Mouse (Mus musculus) kidney, adult 11 months (tissue): ENCODE data around the gene Adsl.
A peak's percentile ranks its signal among the peaks of the same experiment; 100 is the strongest.

Experiments
- DNase-seq: peaks from one replicate; pipeline ENCODE4 v3.0.0; 2022

Gene Adsl

DNA sequence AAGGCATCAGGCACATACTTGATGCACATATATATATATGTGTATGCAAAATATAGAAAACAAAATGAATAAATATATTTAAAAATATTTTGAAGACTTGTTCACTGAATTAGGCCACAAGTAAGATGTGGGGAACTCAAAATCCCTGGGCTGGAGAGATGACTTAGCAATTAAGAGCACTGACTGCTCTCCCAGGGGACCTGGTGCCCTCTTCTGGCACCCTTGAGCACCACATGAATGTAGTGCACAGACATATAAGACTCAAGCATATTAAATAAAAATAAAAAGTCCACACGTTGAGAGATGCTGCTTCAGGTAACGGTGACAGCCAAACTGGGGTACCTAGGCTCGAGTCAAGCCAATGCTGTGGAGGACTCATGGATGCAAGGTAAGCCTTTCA lies 2.4 kb upstream of the Adsl start:
- peak; percentile 20 for DNase-seq

DNA sequence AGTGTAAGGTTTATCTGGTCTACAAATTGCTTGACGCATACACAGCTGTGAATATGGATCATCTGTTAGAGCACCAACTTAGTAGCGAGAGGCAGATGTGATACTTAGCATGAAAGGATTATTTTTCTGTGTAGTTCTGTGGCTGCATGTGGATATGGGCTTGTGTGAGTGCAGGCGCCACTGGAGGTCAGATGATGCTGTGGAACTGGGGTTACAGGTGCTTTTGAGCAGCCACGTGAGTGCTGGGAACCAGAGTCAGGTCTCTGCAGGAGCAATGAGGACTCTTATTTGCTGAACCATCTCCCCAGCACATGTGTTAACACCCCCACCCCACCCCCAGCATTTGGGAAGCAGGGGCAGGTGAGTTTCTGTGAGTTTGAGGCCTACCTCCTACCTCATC lies 1.1 kb downstream of the Adsl start:
- DNase-seq: no peak

DNA sequence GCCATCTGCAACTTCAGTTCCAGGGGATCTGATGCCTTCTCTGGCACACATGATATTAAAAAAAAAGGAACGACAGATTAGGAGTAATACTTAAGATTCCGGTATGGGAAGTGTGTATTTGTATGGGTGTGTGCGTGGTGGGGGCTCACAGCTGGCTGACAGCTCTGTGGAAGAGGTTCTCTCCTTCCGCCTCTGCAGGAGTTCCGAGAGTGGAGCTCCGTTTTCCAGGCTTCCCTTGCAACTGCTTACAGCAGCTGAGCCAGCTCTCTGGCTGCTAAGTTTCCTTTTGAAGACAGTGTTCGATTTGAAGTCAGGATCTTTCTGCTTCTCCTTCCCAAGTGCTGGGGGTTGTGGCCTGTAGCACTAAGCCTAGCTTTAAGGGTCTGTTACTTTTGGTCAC lies 1.8 kb downstream of the Adsl start:
- DNase-seq: no peak

DNA sequence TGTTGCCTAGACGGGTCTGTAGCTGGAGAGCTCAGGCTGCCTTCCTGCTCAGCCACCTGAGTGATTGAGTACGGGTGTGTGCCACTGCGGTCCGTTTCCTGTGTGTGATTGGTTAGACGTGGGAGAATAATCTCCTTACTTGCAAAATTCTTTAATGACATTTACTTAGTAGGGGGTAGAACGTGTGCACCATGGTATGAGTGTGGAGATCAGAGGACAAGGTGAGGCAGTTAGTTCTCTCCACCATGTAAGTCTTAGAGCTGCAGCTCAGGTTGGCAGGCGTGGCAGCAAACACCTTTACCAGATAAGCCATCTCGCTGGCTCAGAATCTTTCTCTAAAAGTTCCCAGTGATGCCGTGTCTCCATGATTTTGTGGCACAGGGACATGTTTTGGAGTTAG lies 5.7 kb downstream of the Adsl start:
- DNase-seq: no peak

DNA sequence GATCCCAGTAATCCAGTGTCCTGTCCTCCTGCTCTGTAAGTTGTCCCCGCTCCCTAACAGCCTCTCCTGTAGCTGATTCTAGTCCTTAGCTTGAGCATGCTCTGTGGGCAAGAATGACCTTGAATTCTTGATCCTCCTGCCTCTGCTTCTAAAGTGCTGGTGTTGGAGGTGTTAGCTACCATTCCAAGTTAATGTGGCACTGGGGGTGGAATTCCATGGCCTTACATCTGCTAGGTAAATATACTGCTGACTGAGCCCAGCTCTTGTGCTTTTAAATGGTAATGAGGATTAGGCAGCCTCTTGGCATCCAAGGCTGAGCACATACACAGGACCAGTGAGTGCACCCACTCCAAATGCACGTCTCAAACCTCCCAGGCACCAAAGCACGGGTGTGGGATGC lies 6.6 kb downstream of the Adsl start:
- no peak for DNase-seq

- no peak for DNase-seq
Observed at GRCm38 (mm10) chr15:80955836-80956438, 7.6 kb downstream of the Adsl start.

GRCm38 (mm10) chr15:80969371-80969770 lies 21.1 kb downstream of the Adsl start:
- DNase-seq: no peak

- no peak for DNase-seq
Observed at GRCm38 (mm10) chr15:80974311-80974710, 26.0 kb downstream of the Adsl start.

GRCm38 (mm10) chr15:80975666-80976065 lies 27.4 kb downstream of the Adsl start:
- no peak for DNase-seq

GRCm38 (mm10) chr15:80977620-80978334 lies 29.5 kb downstream of the Adsl start, which contains the start of gene Sgsm3:
Gene Sgsm3, plus strand, starts transcription at chr15:80977765.
- DNase-seq: peak; percentile 86

- DNase-seq: no peak
Observed at GRCm38 (mm10) chr15:80979611-80980010, 31.3 kb downstream of the Adsl start.

- no peak for DNase-seq
Observed at GRCm38 (mm10) chr15:80981176-80981575, 32.9 kb downstream of the Adsl start.

GRCm38 (mm10) chr15:80983264-80983663 lies 35.0 kb downstream of the Adsl start:
- no peak for DNase-seq

- no peak for DNase-seq
Observed at GRCm38 (mm10) chr15:80988331-80988730, 40.0 kb downstream of the Adsl start.

- no peak for DNase-seq
Observed at GRCm38 (mm10) chr15:80989712-80990111, 41.4 kb downstream of the Adsl start.

DNA sequence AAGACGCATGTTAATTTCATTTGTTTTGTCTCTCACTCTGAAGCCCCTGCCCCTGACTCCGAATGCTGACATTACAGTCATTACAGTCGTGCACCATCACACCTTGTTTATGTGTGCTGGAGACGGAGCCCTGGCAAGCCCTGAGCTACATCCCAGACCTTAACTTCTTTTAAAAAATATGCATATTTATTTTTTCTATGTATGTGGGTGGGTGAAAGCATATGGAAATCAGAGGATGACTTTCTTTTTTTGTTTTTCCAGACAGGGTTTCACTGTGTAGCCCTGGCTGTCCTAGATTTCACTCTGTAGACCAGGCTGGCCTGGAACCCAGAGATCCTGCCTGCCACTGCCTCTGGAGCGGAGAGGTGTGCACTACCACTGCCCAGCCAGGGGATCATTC lies 46.7 kb downstream of the Adsl start:
- no peak for DNase-seq

GRCm38 (mm10) chr15:80996090-80996835 lies 48.0 kb downstream of the Adsl start:
- no peak for DNase-seq

DNA sequence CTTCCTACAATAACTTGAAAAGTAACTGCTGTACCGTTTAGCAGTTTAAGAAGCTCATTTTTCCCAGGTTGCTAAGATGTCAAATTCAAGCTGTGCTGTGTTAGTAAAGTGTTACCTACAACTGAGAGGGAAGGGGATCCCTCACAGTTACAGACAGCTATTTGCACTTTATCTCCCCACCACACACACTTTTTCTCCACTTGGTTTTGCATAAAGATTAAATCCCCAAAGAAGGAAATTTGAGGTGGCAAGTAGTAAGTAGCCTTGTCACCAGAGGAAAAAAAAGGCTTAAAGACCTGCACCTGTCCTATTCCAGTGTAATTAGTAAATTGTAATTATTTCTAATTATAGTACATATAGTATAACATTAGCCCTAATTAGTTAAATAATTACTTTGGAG lies 48.8 kb downstream of the Adsl start:
- DNase-seq: no peak

- DNase-seq: no peak
Observed at GRCm38 (mm10) chr15:81000419-81001138, 52.3 kb downstream of the Adsl start.

GRCm38 (mm10) chr15:81006127-81006735 lies 57.9 kb downstream of the Adsl start:
- DNase-seq: no peak

DNA sequence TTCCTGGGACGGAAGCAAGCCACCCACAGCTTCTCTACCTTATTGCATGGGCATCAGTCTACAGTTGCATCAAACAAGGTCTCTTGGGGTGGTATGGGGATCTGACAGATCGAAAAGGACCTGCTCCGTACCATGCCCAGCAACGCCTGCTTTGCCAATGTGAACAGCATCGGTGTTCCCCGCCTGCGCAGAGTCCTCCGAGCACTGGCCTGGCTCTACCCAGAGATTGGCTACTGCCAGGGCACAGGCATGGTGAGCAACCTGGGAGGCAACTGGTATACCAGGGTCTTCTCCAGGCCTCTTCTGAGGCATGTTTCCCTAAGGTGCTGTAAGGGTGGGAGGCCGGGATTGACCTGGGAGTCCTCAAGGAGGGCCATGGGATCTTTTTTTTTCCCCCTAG lies 59.0 kb downstream of the Adsl start:
- DNase-seq: no peak

DNA sequence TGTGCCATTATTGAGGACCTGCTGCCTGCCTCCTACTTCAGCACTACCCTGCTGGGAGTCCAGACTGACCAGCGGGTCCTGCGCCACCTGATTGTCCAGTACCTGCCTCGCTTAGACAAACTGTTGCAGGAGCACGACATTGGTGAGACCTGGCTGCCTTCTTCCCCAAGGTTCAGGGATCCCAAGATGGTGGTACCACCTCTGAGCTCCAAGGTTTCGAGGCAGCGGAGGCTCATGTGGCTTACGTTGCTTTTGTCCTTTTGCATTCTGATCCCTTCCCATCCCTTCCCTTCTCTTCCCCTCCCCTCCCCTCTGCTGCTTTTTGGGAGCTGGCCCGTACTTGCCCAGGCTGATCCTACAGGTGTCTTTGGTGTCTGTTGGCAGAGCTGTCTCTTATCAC lies 59.6 kb downstream of the Adsl start:
- DNase-seq: no peak

GRCm38 (mm10) chr15:81008689-81009123 lies 60.4 kb downstream of the Adsl start:
- DNase-seq: no peak
